Mouse (Mus musculus) intestine, embryonic 16.5 days (tissue): ENCODE measurements at regions not wholly inside any gene's neighbourhood (a gene's known extent, or its start where the extent isn't known, plus 50 kb on each side); places are given as distances from the start of the nearest gene placed in this dataset.

ENCODE experiments used
- ATAC-seq: fragments of 200-750 bp; cut with Nextera tagmentation; 2 replicates; pipeline ENCODE4 v1.8.0; 2017; ENCODE audit warnings: moderate TSS enrichment, moderate library complexity
- H3K27ac ChIP-seq: fragments of 300-500 bp; sonication (generic); 2 replicates; pipeline ENCODE4 v1.5.1; 2014; ENCODE audit warnings: mild to moderate bottlenecking, low read length
- H3K27me3 ChIP-seq: fragments of 300-500 bp; sonication (generic); replicated peaks from 2 replicates; pipeline ENCODE4 v1.6.1; 2014; ENCODE audit warnings: low read length, control low read depth, mixed read lengths; ENCODE audit not compliant: control insufficient read depth, insufficient read depth
- H3K36me3 ChIP-seq: fragments of 300-500 bp; sonication (generic); 2 replicates; pipeline ENCODE4 v1.6.1; 2014; ENCODE audit warnings: low read length, control low read depth; ENCODE audit not compliant: control insufficient read depth, insufficient read depth
- H3K4me1 ChIP-seq: fragments of 300-500 bp; sonication (generic); 2 replicates; pipeline ENCODE4 v1.6.1; 2014; ENCODE audit warnings: low read length, control low read depth, mixed read lengths; ENCODE audit not compliant: control insufficient read depth, insufficient read depth
- H3K4me2 ChIP-seq: fragments of 300-500 bp; sonication (generic); 2 replicates; pipeline ENCODE4 v1.6.1; 2014; ENCODE audit warnings: low read depth, low read length, control low read depth
- H3K4me3 ChIP-seq: fragments of 300-500 bp; sonication (generic); 2 replicates; pipeline ENCODE4 v1.5.1; 2014; ENCODE audit warnings: mild to moderate bottlenecking, low read length
- H3K9ac ChIP-seq: fragments of 300-500 bp; sonication (generic); 2 replicates; pipeline ENCODE4 v1.6.1; 2014; ENCODE audit warnings: low read depth, low read length
- H3K9me3 ChIP-seq: fragments of 300-500 bp; sonication (generic); 2 replicates; pipeline ENCODE4 v1.6.1; 2016; ENCODE audit warnings: low read length, control low read depth; ENCODE audit not compliant: control insufficient read depth
- WGBS: fragments of 180-500 bp; shearing (Covaris S2); extraction: QIAGEN DNeasy Blood & Tissue Kit; methylation state at CpG from one replicate; pipeline ENCODE4 v1.1.7; 2014; 5-methylcytosine and 5-hydroxymethylcytosine counted together

GRCm38 (mm10) chr2:48141281-48141680, 672.6 kb upstream of the Acvr2a start:
- no peak overlapping the region for H3K4me2 ChIP-seq
- no peak overlapping the region for H3K27ac ChIP-seq
- H3K4me1 ChIP-seq, result no peaks in the 10 kb centered on the region
- H3K27me3 ChIP-seq, result no peaks in the 10 kb centered on the region
- no peak for ATAC-seq
- 93% methylated on average over 2 of the region's 2 CpGs for whole genome bisulfite sequencing
- no peaks in the 10 kb centered on the region for H3K9me3 ChIP-seq
- H3K9ac ChIP-seq, result no peak overlapping the region
- H3K36me3 ChIP-seq, result no peaks in the 10 kb centered on the region
- no peak overlapping the region for H3K4me3 ChIP-seq

- Histone ChIP-seq H3K27ac (no peak overlapping the region), H3K9ac (no peak overlapping the region), H3K36me3 (no peaks in the 10 kb centered on the region), H3K27me3 (no peaks in the 10 kb centered on the region), H3K4me2 (no peak overlapping the region), H3K9me3 (no peaks in the 10 kb centered on the region), H3K4me3 (no peak overlapping the region), H3K4me1 (no peaks in the 10 kb centered on the region)
- 87% methylated on average over 3 of the region's 3 CpGs for WGBS
- no peak for ATAC-seq
Observed at GRCm38 (mm10) chr2:48154706-48155105, 659.2 kb upstream of the Acvr2a start.

- Histone ChIP-seq H3K27me3 (no peaks in the 10 kb centered on the region), H3K9me3 (no peaks in the 10 kb centered on the region), H3K4me2 (no peak overlapping the region), H3K4me3 (no peak overlapping the region), H3K27ac (no peak overlapping the region), H3K9ac (no peak overlapping the region), H3K36me3 (no peaks in the 10 kb centered on the region), H3K4me1 (no peaks in the 10 kb centered on the region)
- no peak for ATAC-seq
- 56% methylated on average over 1 of the region's 1 CpGs for WGBS
Observed at GRCm38 (mm10) chr2:48172626-48173025, 641.3 kb upstream of the Acvr2a start.

GRCm38 (mm10) chr2:48186161-48186560, 627.7 kb upstream of the Acvr2a start:
- H3K4me2 ChIP-seq, result no peak overlapping the region
- 88% methylated on average over 1 of the region's 1 CpGs for WGBS
- ATAC-seq, result no peak

GRCm38 (mm10) chr2:48186609-48187008, 627.3 kb upstream of the Acvr2a start:
- no peak for ATAC-seq
- Histone ChIP-seq H3K9ac (no peak overlapping the region), H3K4me1 (no peaks in the 10 kb centered on the region), H3K4me3 (no peak overlapping the region), H3K27ac (no peak overlapping the region), H3K36me3 (no peaks in the 10 kb centered on the region), H3K27me3 (no peaks in the 10 kb centered on the region), H3K9me3 (no peaks in the 10 kb centered on the region), H3K4me2 (no peak overlapping the region)
- 54% methylated on average over 2 of the region's 2 CpGs for WGBS

More at GRCm38 (mm10) chr2:48186161-48186560, 627.7 kb upstream of the Acvr2a start:
- no peaks in the 10 kb centered on the region for H3K9me3 ChIP-seq
- H3K9ac ChIP-seq, result no peak overlapping the region
- H3K4me3 ChIP-seq, result no peak overlapping the region
- H3K27me3 ChIP-seq, result no peaks in the 10 kb centered on the region
- H3K4me1 ChIP-seq, result no peaks in the 10 kb centered on the region
- H3K36me3 ChIP-seq, result no peaks in the 10 kb centered on the region
- no peak overlapping the region for H3K27ac ChIP-seq

GRCm38 (mm10) chr2:48211804-48212203, 602.1 kb upstream of the Acvr2a start:
- Histone ChIP-seq H3K9ac (no peak overlapping the region), H3K27me3 (no peaks in the 10 kb centered on the region), H3K4me2 (no peak overlapping the region), H3K36me3 (no peaks in the 10 kb centered on the region), H3K4me1 (no peaks in the 10 kb centered on the region), H3K9me3 (no peaks in the 10 kb centered on the region), H3K27ac (no peak overlapping the region), H3K4me3 (no peak overlapping the region)
- 62% methylated on average over 1 of the region's 1 CpGs for WGBS
- peak; percentile 62; the same call in 1 of the 2 replicates for ATAC-seq

- Histone ChIP-seq H3K9ac (no peak overlapping the region), H3K4me1 (no peaks in the 10 kb centered on the region), H3K36me3 (no peaks in the 10 kb centered on the region), H3K4me2 (no peak overlapping the region), H3K9me3 (no peaks in the 10 kb centered on the region), H3K27ac (no peak overlapping the region), H3K4me3 (no peak overlapping the region), H3K27me3 (no peaks in the 10 kb centered on the region)
- ATAC-seq, result no peak
- WGBS, result 78% methylated on average over 3 of the region's 3 CpGs
Observed at GRCm38 (mm10) chr2:48220771-48221170, 593.1 kb upstream of the Acvr2a start.

GRCm38 (mm10) chr2:48223084-48223799, 590.7 kb upstream of the Acvr2a start:
- Histone ChIP-seq H3K4me2 (no peak overlapping the region), H3K9ac (no peak overlapping the region), H3K9me3 (no peaks in the 10 kb centered on the region), H3K27me3 (no peaks in the 10 kb centered on the region), H3K27ac (no peak overlapping the region), H3K4me1 (no peaks in the 10 kb centered on the region), H3K36me3 (no peaks in the 10 kb centered on the region), H3K4me3 (no peak overlapping the region)
- WGBS, result 53% methylated on average over 2 of the region's 2 CpGs
- no peak for ATAC-seq

GRCm38 (mm10) chr2:48250174-48250573, 563.7 kb upstream of the Acvr2a start:
- H3K27ac ChIP-seq, result no peak overlapping the region
- H3K4me3 ChIP-seq, result no peak overlapping the region
- no peaks in the 10 kb centered on the region for H3K27me3 ChIP-seq
- ATAC-seq, result no peak
- WGBS, result 85% methylated on average over 4 of the region's 4 CpGs
- H3K9ac ChIP-seq, result no peak overlapping the region
- no peaks in the 10 kb centered on the region for H3K4me1 ChIP-seq
- no peaks in the 10 kb centered on the region for H3K36me3 ChIP-seq
- no peak overlapping the region for H3K4me2 ChIP-seq
- no peaks in the 10 kb centered on the region for H3K9me3 ChIP-seq

- no peaks in the 10 kb centered on the region for H3K27me3 ChIP-seq
- WGBS, result 63% methylated on average over 2 of the region's 2 CpGs
Observed at GRCm38 (mm10) chr2:48260299-48260698, 553.6 kb upstream of the Acvr2a start.

More at GRCm38 (mm10) chr2:48260299-48260698, 553.6 kb upstream of the Acvr2a start:
- Histone ChIP-seq H3K27ac (no peak overlapping the region), H3K9me3 (no peaks in the 10 kb centered on the region), H3K4me3 (no peak overlapping the region), H3K4me2 (no peak overlapping the region), H3K9ac (no peak overlapping the region), H3K4me1 (no peaks in the 10 kb centered on the region), H3K36me3 (no peaks in the 10 kb centered on the region)
- no peak for ATAC-seq
